Mouse (Mus musculus): ENCODE data around the gene Dnal1.

Dnal1 gene

DNA sequence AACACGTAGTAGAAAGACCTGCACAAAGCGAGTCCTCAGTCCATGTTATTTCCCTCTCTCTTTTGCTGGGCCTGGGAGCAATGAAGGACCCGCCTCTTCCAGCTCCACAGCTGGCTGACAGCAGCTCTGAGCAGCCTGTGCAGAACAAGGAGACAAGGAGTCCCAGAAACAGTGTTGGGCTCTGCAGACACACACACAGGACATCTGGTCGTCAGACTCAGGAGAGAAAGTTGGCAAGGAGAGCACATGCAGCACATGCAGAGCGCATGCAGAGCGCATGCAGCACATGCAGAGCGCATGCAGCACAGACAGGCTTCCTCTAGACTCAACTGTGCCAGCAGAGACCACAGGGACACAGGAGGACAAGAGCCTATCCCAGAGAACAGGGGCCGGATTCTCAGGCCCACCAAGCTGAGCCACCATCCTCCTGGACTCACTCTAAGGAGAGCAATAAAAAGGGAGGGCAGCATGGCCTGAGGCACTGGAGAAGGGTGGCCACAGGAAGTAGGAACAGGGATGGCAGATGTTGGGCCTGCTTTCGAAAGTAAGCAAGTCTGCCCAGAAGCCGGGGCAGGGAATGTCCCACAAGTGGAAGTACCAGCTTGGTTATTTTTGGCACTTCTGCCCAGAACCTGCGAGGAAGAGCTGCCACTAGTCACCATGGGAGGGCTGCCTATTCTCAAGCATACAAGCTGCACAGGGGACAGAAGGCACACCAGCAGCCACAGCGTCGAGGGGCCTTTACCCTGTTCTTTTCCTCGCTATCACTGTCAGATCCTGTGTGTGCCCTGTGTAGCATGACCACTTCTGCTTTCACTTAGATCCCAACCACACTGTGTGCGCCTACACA lies 73.8 kb downstream of the Dnal1 start:
- peak; percentile 55 to 64 for DNase-seq

DNA sequence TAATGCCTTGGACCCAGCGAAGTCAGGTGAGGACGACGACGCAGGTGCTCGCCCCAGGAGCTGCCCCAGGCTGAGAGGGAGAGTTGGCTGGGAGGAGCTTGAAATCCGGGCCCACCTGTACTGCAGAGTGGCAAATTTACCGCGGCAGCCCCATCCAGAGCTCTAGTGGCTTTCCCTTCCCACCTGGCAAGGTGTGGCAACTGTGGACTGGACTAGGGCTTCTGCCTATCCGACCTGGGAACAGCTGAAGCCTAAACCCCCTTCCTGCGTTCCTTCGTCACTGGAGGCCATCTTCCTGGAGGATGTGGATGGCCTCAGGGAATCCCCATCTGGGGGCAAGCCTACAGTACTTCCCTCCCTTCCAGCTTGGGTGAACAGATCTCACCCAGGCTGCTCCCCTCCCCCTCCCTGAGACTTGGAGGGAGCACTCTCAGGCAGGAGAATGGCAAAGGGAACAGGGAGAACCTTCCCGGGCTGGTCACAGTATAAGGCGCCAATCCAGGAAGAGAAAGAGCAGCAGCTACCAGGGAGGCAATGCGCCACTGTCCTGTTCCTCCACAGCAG lies 74.8 kb downstream of the Dnal1 start:
- peak in 1 of 2 experiments; percentile 32 for DNase-seq

DNA sequence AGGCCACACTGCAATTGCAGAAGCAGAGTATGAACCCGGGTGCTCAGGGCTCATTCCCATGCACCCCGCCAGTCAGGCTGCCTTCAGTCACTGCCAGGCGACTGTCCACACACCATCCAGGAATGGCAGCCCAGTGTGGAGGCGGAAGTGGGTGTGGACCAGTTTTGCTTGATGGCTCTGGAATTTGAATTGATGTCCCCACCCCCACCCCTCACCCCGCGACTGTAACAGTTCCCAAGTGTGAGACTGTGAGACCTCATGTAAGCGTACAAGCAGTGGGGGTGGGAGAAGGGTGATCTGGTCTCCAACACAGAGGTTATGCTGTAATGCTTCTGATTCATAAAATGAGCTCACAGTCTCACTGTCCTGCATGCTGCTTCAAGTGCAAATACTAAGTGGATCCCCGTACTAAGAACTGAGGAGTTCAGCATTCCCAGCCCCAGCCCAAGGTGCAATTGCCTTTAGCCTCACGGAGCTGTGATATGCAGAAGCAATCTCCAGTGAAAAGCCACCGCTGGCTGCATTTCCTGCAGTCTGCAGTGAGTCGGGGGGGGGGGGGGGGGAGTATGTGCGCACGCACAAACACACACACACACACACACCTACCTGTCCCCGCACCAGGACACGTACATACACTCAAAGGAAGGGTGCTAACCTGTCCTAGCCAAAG lies 76.1 kb downstream of the Dnal1 start:
- DNase-seq, result no peak

DNA sequence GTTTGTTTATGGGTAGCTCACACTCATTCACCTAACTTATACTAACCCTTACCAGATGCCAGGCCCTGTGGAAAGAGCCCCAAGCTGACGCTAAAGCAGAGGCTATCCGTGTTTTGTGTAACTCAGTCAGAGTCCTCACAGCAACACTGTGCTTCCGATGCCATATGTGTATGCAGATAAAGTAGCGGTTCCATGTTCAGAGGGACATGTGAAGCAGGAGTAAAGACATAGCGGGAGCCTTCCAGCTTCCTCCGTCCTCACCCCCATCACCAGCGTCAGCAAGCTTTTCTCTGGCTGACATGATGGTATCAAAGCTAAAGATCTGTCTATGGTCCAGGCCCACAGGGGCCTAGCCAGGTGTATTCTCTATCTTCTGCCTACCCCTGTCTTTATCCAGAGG lies 77.0 kb downstream of the Dnal1 start:
- no peak for DNase-seq

DNA sequence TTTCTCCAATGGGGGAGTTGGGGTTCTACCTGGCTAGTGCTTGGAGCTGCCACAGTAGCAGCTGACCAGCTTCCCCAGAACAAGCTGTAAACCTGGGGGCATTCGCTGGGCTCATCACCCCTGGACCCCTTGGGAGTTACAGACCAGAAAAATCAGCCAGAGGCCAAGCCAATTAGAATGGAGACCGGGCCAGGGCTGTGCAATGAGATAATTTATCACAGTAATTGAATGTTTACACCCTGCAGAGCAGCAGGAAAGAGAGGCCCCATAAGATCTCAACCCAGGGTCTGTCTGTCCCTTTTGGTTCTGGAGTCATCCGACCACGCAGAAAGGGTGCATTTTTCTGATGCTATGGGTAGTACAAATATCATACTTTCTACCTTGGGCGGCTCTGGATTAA lies 77.6 kb downstream of the Dnal1 start:
- DNase-seq, result peak in 1 of 2 experiments; percentile 12

DNA sequence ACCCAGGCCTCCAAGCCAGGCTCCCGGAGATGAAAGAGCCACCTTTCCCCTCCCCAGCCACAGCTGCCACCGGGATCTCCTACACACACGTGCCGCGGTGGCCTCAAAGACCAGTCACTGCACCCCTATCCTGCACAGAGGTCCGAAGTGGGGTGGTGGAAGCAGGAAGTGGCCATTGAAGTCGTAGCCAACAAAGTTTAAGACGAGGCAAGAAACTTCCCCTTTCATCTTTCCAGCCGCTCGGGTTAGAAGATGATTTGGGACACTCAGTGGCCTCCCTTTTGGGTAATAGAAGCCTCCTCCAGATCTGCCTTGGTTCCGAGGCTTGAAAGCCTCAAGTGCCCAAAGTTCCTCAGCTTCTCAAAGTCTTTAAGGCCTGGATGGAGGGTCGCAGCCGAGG lies 78.1 kb downstream of the Dnal1 start:
- peak in 1 of 2 experiments; percentile 20 for DNase-seq

DNA sequence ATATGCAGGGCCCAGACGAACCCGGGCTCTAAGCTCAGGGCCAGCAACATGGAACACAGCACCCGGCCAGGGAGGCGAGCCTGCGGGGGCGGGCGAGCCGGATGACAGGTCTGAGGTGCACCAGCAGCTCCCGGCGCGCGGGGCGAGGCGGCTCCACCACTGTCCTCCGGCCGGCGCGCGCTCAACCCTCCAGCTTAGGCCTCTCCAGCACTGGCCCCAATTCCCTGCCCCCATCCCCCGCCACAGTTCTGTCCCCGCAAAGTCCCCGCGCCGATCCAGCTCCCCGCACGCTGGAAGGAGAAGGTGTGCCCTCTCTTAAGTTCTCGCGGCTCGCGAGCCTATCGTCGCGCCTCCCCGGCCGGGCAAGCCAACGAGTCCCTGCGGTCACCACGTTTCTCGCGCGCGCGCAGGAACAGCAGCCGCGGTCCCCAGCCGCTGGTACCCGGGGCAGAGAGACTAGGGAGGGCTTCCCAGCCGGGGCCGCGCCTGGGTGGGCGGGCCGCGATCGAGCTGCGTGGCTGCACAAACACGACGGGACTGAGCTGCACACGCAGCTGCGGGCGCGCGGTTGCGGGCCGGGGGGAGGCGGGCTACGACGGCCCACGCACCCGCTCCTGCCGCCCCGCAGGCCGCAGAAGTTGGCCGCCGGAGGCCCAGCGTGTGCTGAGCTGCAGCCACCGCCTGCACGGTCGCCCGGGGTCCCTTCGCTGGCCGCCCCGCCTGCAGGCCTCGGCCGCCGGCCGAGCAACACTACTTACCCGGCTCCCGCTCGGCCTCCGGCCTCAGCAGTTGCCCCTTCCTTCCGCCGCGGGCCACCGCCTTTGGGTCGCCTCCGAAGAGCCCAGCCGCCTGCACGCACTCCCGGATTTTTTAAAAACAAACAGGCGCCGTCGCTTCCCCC lies 78.8 kb downstream of the Dnal1 start:
- DNase-seq, result peak; percentile 66 to 73

DNA sequence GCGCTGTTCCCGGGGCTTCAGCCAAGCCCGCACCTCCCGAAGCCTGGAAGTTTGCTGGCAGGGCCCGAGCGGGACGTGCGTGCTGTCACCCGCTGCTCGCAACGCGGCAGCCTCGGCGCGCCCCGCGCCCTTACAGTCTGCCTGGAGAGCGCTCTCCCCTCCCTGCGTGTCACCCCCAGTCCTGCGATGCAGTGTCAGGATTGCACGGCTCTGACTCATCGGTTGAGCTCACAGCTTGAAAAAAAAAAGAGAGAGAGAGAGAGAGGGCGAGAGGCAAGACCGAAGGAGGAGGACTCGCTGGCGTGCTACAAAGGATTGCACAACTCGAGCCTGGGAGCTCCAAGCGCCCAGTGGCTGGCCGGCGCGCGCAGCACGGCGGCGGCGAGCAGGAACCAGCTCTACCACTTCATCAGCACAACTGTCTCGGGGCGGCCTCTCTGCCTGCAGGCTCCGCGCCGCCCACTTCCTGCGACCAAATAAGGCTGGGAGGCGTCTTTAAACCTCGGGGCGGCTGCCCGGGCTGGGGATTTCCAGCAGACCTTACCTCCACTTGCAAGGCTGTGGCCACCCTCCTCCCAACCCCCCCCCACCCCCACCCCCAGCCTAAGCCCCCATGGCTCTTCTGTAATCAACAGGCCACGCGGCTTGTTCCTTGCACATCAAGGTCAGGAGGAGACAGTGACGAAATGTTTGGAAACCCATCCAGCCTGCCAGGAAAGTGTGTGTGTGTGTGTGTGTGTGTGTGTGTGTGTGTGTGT lies 79.7 kb downstream of the Dnal1 start:
- peak; percentile 87 to 90 for DNase-seq

DNA sequence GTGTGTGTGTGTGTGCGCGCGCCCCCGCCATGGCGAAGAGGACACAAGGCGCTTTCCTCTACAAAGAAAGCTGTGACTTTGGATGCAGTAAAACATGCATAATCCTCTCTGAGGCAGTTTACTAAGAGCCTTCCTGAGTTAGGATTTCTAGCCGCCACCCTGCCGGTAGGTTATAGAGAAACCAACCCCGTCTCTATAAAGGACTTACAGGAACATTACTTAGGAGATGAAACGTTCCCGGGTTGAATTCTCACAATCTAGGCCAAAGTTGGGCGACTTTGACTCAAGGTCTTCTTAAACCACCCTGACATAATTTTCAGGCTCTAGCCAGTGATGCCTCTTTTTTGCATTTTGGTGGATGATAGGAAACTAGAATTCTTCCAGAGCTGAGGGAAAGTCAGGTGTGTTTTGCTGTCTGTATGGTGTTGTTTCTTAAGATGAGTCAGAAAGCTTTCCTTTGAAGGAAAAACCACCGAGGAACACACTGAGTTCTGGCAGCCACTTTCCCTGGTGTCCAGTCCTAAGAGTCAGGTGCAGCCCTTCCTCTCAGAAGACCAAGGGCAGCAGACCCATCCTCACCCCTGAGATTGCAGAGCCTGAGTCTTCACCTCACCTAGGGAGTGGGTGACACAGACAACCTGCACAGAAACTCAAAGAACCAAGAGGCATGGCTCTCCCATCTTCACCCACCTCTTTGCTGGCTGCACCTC lies 80.4 kb downstream of the Dnal1 start:
- no peak for DNase-seq

DNA sequence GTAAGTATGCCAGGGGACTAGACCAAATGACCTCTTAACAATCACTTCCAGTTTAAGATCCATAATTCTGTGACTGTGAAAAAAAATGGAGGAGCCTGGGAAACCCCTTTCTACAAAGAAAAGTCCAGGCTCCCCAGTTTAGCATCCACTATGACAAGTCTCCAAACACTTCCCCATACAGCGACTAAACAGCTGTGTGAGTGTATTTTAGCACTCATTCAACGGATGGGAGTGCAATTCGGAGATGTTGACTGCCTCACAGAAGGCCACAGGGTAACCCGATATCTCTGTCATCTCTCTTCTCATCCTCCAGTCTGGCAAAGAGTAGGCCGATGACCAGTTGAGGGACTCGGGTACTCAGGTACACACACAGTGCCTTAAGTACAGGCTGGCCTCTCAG lies 81.0 kb downstream of the Dnal1 start:
- no peak for DNase-seq

Measured in cerebellum, adult 18-20 months (tissue).